Mouse (Mus musculus) testis, adult 2 months (tissue): ENCODE data around the gene Actg2. TPM values are rescaled to one million over a fixed set of nuclear protein-coding genes. Genes with fewer than 3 reads are reported as not detected.

Experiments used
- H3K27ac ChIP-seq: fragments of 200-500 bp; 2 replicates; pipeline ENCODE4 v1.5.1; 2012; ENCODE audit warnings: low read depth, low read length; ENCODE audit not compliant: control insufficient read depth, insufficient read depth
- H3K27me3 ChIP-seq: fragments of 200-500 bp; 2 replicates; pipeline ENCODE4 v1.6.1; 2012; ENCODE audit warnings: mild to moderate bottlenecking, low read length, moderate library complexity; ENCODE audit not compliant: control insufficient read depth, insufficient read depth
- H3K36me3 ChIP-seq: fragments of 200-500 bp; 2 replicates; pipeline ENCODE4 v1.6.1; 2012; ENCODE audit warnings: mild to moderate bottlenecking, low read length; ENCODE audit not compliant: control insufficient read depth, insufficient read depth
- H3K4me1 ChIP-seq: fragments of 200-500 bp; 2 replicates; pipeline ENCODE4 v1.6.1; 2012; ENCODE audit warnings: low read length; ENCODE audit not compliant: control insufficient read depth, insufficient read depth
- H3K4me3 ChIP-seq: fragments of 200-500 bp; 2 replicates; pipeline ENCODE4 v1.5.1; 2012; ENCODE audit warnings: low read depth, mild to moderate bottlenecking, low read length, moderate library complexity, mixed read lengths; ENCODE audit not compliant: control insufficient read depth
- CTCF ChIP-seq: fragments of 200-500 bp; IDR thresholded peaks from 2 replicates; pipeline ENCODE4 v1.5.1; 2012; ENCODE audit warnings: low read depth, mild to moderate bottlenecking, inconsistent platforms, low read length, moderate library complexity; ENCODE audit not compliant: control insufficient read depth, insufficient read depth, insufficient replicate concordance
- POLR2A ChIP-seq: fragments of 200-500 bp; IDR thresholded peaks from 2 replicates; pipeline ENCODE4 v1.6.1; 2012; ENCODE audit warnings: low read depth, mild to moderate bottlenecking, inconsistent platforms, low read length, moderate library complexity; ENCODE audit not compliant: control insufficient read depth
- polyA plus RNA-seq: library from polyadenylated mRNA; depleted of rRNA; stranded (reverse); fragments of >200 nt; gene quantifications from 2 replicates; pipeline ENCODE4 v1.2.3, GENCODE M21; 2012; rRNA removed

Actg2 gene
- polyA plus RNA-seq, 1 experiment, result 505 TPM

- H3K36me3 ChIP-seq, result no peaks in the 10 kb centered on the region
- no peaks in the 10 kb centered on the region for H3K27me3 ChIP-seq
- no peaks in the 10 kb centered on the region for H3K4me1 ChIP-seq
Measured at GRCm38 (mm10) chr6:83478628-83479027, 57.4 kb downstream of the Actg2 start.

GRCm38 (mm10) chr6:83478217-83478616 lies 57.8 kb downstream of the Actg2 start:
- TF ChIP-seq CTCF (no peak), POLR2A (no peak)
- no peak overlapping the region for H3K27ac ChIP-seq
- no peaks in the 10 kb centered on the region for H3K4me1 ChIP-seq
- H3K4me3 ChIP-seq, result no peak overlapping the region
- no peaks in the 10 kb centered on the region for H3K27me3 ChIP-seq
- H3K36me3 ChIP-seq, result no peaks in the 10 kb centered on the region

More at GRCm38 (mm10) chr6:83478628-83479027, 57.4 kb downstream of the Actg2 start:
- no peak overlapping the region for H3K4me3 ChIP-seq
- H3K27ac ChIP-seq, result no peak overlapping the region
- TF ChIP-seq POLR2A (no peak), CTCF (no peak)

- Histone ChIP-seq H3K27ac (no peak overlapping the region), H3K4me1 (no peaks in the 10 kb centered on the region), H3K27me3 (no peaks in the 10 kb centered on the region), H3K4me3 (no peak overlapping the region), H3K36me3 (no peaks in the 10 kb centered on the region)
- TF ChIP-seq POLR2A, result no peak
- no peak for TF ChIP-seq CTCF
Measured at GRCm38 (mm10) chr6:83475431-83475830, 60.6 kb downstream of the Actg2 start.

- Histone ChIP-seq H3K4me3 (no peak overlapping the region), H3K27ac (no peak overlapping the region), H3K27me3 (no peaks in the 10 kb centered on the region), H3K36me3 (no peaks in the 10 kb centered on the region), H3K4me1 (no peaks in the 10 kb centered on the region)
- TF ChIP-seq POLR2A, result no peak
Measured at GRCm38 (mm10) chr6:83473240-83473639, 62.8 kb downstream of the Actg2 start.

- Histone ChIP-seq H3K36me3 (no peaks in the 10 kb centered on the region), H3K4me1 (no peaks in the 10 kb centered on the region), H3K4me3 (no peak overlapping the region), H3K27me3 (no peaks in the 10 kb centered on the region), H3K27ac (no peak overlapping the region)
- TF ChIP-seq CTCF (no peak), POLR2A (no peak)
Measured at GRCm38 (mm10) chr6:83471739-83472138, 64.3 kb downstream of the Actg2 start.

GRCm38 (mm10) chr6:83464011-83464410 lies 72.1 kb downstream of the Actg2 start:
- no peaks in the 10 kb centered on the region for H3K36me3 ChIP-seq
- no peaks in the 10 kb centered on the region for H3K4me1 ChIP-seq
- TF ChIP-seq CTCF (no peak), POLR2A (no peak)
- H3K4me3 ChIP-seq, result no peak overlapping the region
- no peak overlapping the region for H3K27ac ChIP-seq
- no peaks in the 10 kb centered on the region for H3K27me3 ChIP-seq

Other genes with a start within 250 kb of the Actg2 start
- 13.9 and 15.4 TPM in 2 replicates for gene Mthfd2, start 210.4 kb downstream of the Actg2 start, polyA plus RNA-seq
- gene Mob1a, start 210.2 kb downstream of the Actg2 start, polyA plus RNA-seq, result 9.4 and 12.2 TPM in 2 replicates
- 64.3 and 68.3 TPM in 2 replicates for gene Bola3, start 187.1 kb downstream of the Actg2 start, polyA plus RNA-seq
- 1.8 and 2.0 TPM in 2 replicates for gene Tet3, start 77.2 kb downstream of the Actg2 start, polyA plus RNA-seq
- gene Dguok, start 29.3 kb downstream of the Actg2 start, polyA plus RNA-seq, result 15.5 and 16.0 TPM in 2 replicates
- gene Stambp, start 36.5 kb upstream of the Actg2 start, polyA plus RNA-seq, result 42.6 and 44.6 TPM in 2 replicates
- gene Clec4f, start 119.9 kb upstream of the Actg2 start, polyA plus RNA-seq, result 0.14 TPM in 1 of 2 replicates, not detected in the other
- gene Cd207, start 141.6 kb upstream of the Actg2 start, polyA plus RNA-seq, result not detected in 2 replicates
- gene Vax2, start 175.0 kb upstream of the Actg2 start, polyA plus RNA-seq, result 2.1 TPM in 2 replicates
- 12.4 and 17.2 TPM in 2 replicates for gene Atp6v1b1, start 206.7 kb upstream of the Actg2 start, polyA plus RNA-seq
- 90.8 and 94.2 TPM in 2 replicates for gene Ankrd53, start 226.4 kb upstream of the Actg2 start, polyA plus RNA-seq
- 95.3 and 97.0 TPM in 2 replicates for gene Tex261, start 239.5 kb upstream of the Actg2 start, polyA plus RNA-seq